Mouse (Mus musculus): Measurements from ENCODE around the gene Itih5. TPM values are rescaled to one million over a fixed set of nuclear protein-coding genes. Genes with fewer than 3 reads are reported as not detected.

Itih5 gene
- total RNA-seq (2021) (1 to 10 TPM; 3.6 to 4.5 TPM), polyA plus RNA-seq (2012; rRNA removed) (4.3 and 8.7 TPM in 2 replicates)
- long read RNA-seq, full-length matches to known transcripts = 3 of 5 reads
- long read RNA-seq, partial matches to known transcripts = 0 of 5 reads
- long read RNA-seq, other reads (novel, unspliced or antisense) = 2 of 5 reads

GRCm38 (mm10) chr2:10153201-10154075 is at the start of gene Itih5:
Gene Itih5 (plus strand): TSS chr2:10153571.
- Histone ChIP-seq H3K27ac (no peak within 1 kb of the TSS), H3K79me2 (replicated peaks; ENCODE audit: control insufficient read depth, insufficient read depth, low read length) (no peaks in the 10 kb centered on the region), H3K27me3 (ENCODE audit: control insufficient read depth, insufficient read depth, low read length) (no peaks in the 10 kb centered on the region), H3K9ac (ENCODE audit: low read depth, low read length) (peak within 1 kb of the TSS; percentile 51), H3K36me3 (ENCODE audit: control insufficient read depth, insufficient read depth, low read length) (no peaks in the 10 kb centered on the region), H3K4me1 (ENCODE audit: control insufficient read depth, insufficient read depth, low read length) (peaks cover 4% of the 10 kb centered on the region), H3K4me3 (peak within 1 kb of the TSS; percentile 45)
- intact Hi-C loops (cut with DNase I) = no loop called here
- DNase-seq = peak; percentile 46 to 57
- 9% methylated on average over 27 of the region's 27 CpGs for WGBS
- TF ChIP-seq CTCF (IDR thresholded peaks at IDR 0.05) (no peak), POLR2A (IDR thresholded peaks at IDR 0.05; ENCODE audit: insufficient read depth, low read depth, low read length) (0 out of 2 replicates have a peak, but pooled peaks have one; percentile 16)

- no peaks in the 10 kb centered on the region; the same call in 1 of the 2 replicates for H3K4me1 ChIP-seq (ENCODE audit: control insufficient read depth, insufficient read depth, low read length)
- no peak overlapping the region for H3K9ac ChIP-seq (ENCODE audit: low read depth, low read length)
- 49% methylated on average over 6 of the region's 6 CpGs for WGBS
- intact Hi-C loops (cut with DNase I) = no loop called here
- DNase-seq = no peak
- H3K36me3 ChIP-seq (ENCODE audit: control insufficient read depth, insufficient read depth, low read length) = no peaks in the 10 kb centered on the region
- H3K4me3 ChIP-seq = no peak overlapping the region
- no peaks in the 10 kb centered on the region for H3K27me3 ChIP-seq (ENCODE audit: control insufficient read depth, insufficient read depth, low read length)
- no peak for TF ChIP-seq POLR2A (IDR thresholded peaks at IDR 0.05; ENCODE audit: insufficient read depth, low read depth, low read length)
- TF ChIP-seq CTCF (IDR thresholded peaks at IDR 0.05) = no peak
- TF ChIP-seq EP300 (IDR thresholded peaks at IDR 0.05; ENCODE audit: insufficient read depth, low read depth, low read length) = no peak
- no peak overlapping the region for H3K27ac ChIP-seq
- H3K79me2 ChIP-seq (replicated peaks; ENCODE audit: control insufficient read depth, insufficient read depth, low read length) = no peaks in the 10 kb centered on the region
Measured at GRCm38 (mm10) chr2:10108535-10109189, 44.7 kb upstream of the Itih5 start.

- no peak overlapping the region for H3K27ac ChIP-seq
- H3K27me3 ChIP-seq (ENCODE audit: control insufficient read depth, insufficient read depth, low read length) = no peaks in the 10 kb centered on the region
- WGBS = 39% methylated on average over 1 of the region's 1 CpGs
- intact Hi-C loops (cut with DNase I) = no loop called here
- H3K4me3 ChIP-seq = no peak overlapping the region
- no peak for DNase-seq
- TF ChIP-seq POLR2A (IDR thresholded peaks at IDR 0.05; ENCODE audit: insufficient read depth, low read depth, low read length) (no peak), CTCF (IDR thresholded peaks at IDR 0.05) (no peak), EP300 (IDR thresholded peaks at IDR 0.05; ENCODE audit: insufficient read depth, low read depth, low read length) (no peak)
- H3K36me3 ChIP-seq (ENCODE audit: control insufficient read depth, insufficient read depth, low read length) = no peaks in the 10 kb centered on the region
- no peaks in the 10 kb centered on the region for H3K79me2 ChIP-seq (replicated peaks; ENCODE audit: control insufficient read depth, insufficient read depth, low read length)
- H3K9ac ChIP-seq (ENCODE audit: low read depth, low read length) = no peak overlapping the region
- no peaks in the 10 kb centered on the region for H3K4me1 ChIP-seq (ENCODE audit: control insufficient read depth, insufficient read depth, low read length)
Measured at GRCm38 (mm10) chr2:10118751-10119150, 34.6 kb upstream of the Itih5 start.

- DNase-seq = no peak
- H3K4me1 ChIP-seq (ENCODE audit: control insufficient read depth, insufficient read depth, low read length) = no peaks in the 10 kb centered on the region
- 73% methylated on average over 8 of the region's 8 CpGs for WGBS
- H3K9ac ChIP-seq (ENCODE audit: low read depth, low read length) = no peak overlapping the region
- no peaks in the 10 kb centered on the region for H3K27me3 ChIP-seq (ENCODE audit: control insufficient read depth, insufficient read depth, low read length)
- intact Hi-C loops (cut with DNase I) = no loop called here
- no peak overlapping the region for H3K27ac ChIP-seq
- no peaks in the 10 kb centered on the region for H3K36me3 ChIP-seq (ENCODE audit: control insufficient read depth, insufficient read depth, low read length)
- H3K79me2 ChIP-seq (replicated peaks; ENCODE audit: control insufficient read depth, insufficient read depth, low read length) = no peaks in the 10 kb centered on the region
- no peak for TF ChIP-seq POLR2A (IDR thresholded peaks at IDR 0.05; ENCODE audit: insufficient read depth, low read depth, low read length)
- TF ChIP-seq EP300 (IDR thresholded peaks at IDR 0.05; ENCODE audit: insufficient read depth, low read depth, low read length) = no peak
- TF ChIP-seq CTCF (IDR thresholded peaks at IDR 0.05) = no peak
- no peak overlapping the region for H3K4me3 ChIP-seq
Measured at GRCm38 (mm10) chr2:10119276-10119675, 34.1 kb upstream of the Itih5 start.

- H3K79me2 ChIP-seq (replicated peaks; ENCODE audit: control insufficient read depth, insufficient read depth, low read length) = no peaks in the 10 kb centered on the region
- 61% methylated on average over 3 of the region's 3 CpGs for WGBS
- TF ChIP-seq POLR2A (IDR thresholded peaks at IDR 0.05; ENCODE audit: insufficient read depth, low read depth, low read length) = no peak
- TF ChIP-seq EP300 (IDR thresholded peaks at IDR 0.05; ENCODE audit: insufficient read depth, low read depth, low read length) = no peak
- TF ChIP-seq CTCF (IDR thresholded peaks at IDR 0.05) = no peak
- H3K36me3 ChIP-seq (ENCODE audit: control insufficient read depth, insufficient read depth, low read length) = no peaks in the 10 kb centered on the region
- no peak overlapping the region for H3K27ac ChIP-seq
- no peaks in the 10 kb centered on the region for H3K27me3 ChIP-seq (ENCODE audit: control insufficient read depth, insufficient read depth, low read length)
- H3K9ac ChIP-seq (ENCODE audit: low read depth, low read length) = no peak overlapping the region
- no peak for DNase-seq
- intact Hi-C loops (cut with DNase I) = no loop called here
- H3K4me1 ChIP-seq (ENCODE audit: control insufficient read depth, insufficient read depth, low read length) = no peaks in the 10 kb centered on the region
- no peak overlapping the region for H3K4me3 ChIP-seq
Measured at GRCm38 (mm10) chr2:10121826-10122225, 31.5 kb upstream of the Itih5 start.
